Mouse (Mus musculus): ENCODE measurements around the gene Miip.

The Miip gene

DNA sequence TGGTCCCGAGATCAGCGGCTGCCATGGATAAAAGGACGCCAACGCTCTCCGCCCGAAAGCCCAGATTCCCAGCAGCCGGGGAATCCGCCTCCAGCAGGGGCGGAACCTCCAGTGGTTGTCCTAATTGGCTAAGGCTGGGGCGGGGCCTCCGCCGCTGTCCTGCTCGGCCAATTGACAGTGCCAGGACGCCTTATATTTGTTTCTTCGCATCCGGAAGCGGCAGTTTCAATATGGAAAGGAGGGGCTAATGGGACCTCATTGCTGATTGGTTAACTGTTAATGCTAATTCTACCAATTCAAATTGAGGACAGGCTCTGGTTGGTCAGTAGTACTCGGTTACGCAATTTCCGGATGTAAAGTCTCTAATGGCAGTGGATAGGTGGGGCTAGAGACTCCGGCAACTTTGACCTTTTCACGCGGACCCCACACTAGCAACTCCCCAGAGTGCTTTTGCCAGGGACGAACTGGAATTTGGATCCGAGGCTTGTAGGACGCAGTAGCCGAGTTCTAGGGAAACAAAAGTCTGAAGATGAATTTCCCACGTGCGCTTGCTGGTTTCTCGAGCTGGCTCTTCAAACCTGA is at the start of gene Miip, which contains the start of gene Fv1:
TSS of gene Miip (minus strand) at position 367 of the 582 bp plus-strand sequence.
TSS of gene Fv1 (plus strand) at position 530 of the 582 bp plus-strand sequence.
- DNase-seq (ENCODE audit: low spot score), result peak; percentile 97

DNA sequence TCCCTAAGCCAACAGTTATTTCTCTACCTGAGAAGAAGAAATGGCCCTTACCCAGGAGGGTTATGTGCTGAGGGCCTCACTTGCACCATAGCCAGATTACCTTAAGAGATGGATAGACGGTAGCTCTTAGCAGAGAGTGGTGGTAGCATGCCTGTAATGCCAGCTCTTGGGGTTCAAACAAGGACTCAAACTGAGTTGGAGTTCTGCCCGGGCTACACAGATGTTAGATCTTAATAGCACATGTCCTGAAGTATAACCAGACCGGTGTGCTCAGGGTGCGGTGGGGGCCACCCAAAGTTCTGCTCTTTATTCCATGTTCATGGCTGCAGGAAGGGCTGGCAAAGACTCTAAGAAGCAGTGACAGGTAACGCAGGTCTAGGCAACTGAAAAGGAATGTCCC is 40.9 kb upstream of the Miip start:
- DNase-seq (ENCODE audit: low spot score), result no peak

- DNase-seq (ENCODE audit: low spot score), result no peak
Measured at GRCm38 (mm10) chr4:147906230-147906629, 37.6 kb upstream of the Miip start.

- DNase-seq (ENCODE audit: low spot score), result no peak
Measured at GRCm38 (mm10) chr4:147905090-147905659, 36.6 kb upstream of the Miip start.

GRCm38 (mm10) chr4:147904313-147905089 is 35.9 kb upstream of the Miip start, which contains the start of gene Mfn2:
TSS of gene Mfn2 (minus strand) at chr4:147904704.
- DNase-seq (ENCODE audit: low spot score), result peak; percentile 90

GRCm38 (mm10) chr4:147903601-147904000 is 35.0 kb upstream of the Miip start:
- DNase-seq (ENCODE audit: low spot score), result no peak

DNA sequence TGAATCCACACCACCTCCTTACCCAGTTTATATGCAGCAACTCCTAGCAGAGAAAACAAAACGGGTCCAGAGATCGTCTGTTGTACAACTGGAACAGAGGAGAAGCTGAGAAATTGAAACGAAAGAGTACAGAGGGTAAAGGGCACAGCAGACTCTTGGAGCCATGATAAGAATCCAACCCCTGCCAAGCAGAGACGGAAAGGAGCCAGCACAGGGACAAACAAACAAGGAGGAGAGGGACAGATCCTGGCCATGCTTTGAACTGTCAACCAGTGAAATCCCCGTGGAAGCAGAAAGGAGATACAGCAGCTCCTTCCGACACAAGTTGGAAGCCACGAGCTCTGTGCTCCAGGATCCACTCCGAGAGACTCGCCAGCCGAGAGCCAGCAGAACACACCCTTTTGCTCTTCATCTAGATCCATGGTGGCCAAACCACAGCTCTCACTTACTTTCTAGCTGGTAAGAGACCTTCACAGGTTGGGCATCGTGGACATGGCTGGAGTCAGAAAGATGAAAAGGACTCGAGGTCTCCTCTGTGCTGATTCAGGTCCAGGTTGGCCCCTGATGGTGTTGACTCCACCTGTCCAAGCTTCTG is 34.4 kb upstream of the Miip start:
- no peak for DNase-seq (ENCODE audit: low spot score)

DNA sequence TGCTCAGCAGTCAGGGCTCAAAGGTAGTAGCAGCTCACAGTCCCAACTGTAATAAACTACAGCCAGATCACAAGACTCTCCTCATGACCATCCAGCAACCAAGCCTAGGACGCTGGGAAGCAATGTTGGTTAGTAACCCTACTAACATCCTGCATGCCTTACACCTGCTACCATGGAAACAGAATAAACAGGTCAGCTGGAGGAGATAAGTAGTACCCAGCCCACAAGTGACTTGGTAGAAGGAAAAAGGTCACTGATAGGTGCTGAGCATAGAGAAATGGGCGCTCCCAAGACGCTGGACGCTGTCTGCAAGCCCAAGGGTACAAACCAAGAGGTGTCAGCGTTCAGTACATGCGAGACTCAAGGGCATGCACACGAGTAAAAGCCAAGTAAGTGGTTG is 31.8 kb upstream of the Miip start:
- no peak for DNase-seq (ENCODE audit: low spot score)

DNA sequence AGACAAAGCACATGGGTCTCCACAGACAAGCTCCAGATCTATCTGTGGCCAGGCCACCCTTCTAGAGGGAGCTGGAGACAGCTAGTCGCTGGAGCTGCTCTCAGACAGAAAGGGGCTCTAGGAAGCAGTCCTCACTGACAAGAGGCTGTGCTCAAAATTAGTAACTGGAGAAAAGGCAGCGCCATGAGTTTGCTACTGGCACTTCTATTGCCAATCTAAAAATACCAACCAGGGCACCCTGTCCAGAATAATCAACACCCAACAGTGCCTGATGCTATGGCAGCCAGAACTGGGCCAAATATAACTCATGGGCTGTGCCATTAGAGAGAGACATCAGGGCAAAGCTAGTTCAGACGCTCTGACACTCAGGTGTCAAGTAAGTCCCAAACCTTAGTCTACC is 28.7 kb upstream of the Miip start:
- DNase-seq (ENCODE audit: low spot score), result no peak

- DNase-seq (ENCODE audit: low spot score), result no peak
Measured at GRCm38 (mm10) chr4:147896411-147896810, 27.8 kb upstream of the Miip start.

DNA sequence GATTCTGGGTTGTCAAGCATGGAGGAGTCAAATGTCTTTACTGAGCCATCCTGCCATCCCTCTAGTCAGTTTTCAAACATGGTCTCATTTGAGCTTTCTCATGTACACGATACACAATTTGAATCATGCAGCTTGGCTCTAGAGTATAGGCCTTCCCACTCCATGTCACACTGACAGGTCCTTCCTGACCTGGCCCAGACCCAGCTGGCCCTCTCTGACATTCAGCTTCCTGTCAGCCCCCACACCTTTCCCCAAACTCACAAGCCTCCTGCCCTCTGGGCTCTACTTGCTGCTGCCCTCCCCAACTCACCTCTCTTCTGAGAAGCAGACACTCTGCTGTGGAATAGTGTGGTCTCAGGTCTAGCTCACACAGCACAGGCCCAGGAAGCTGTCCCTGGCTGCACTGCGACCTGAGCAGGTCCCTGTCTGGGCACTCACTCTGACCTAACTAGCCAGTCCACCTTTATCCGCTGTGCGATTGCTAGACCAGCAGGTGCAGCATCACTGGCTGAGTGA is 27.3 kb upstream of the Miip start:
- DNase-seq (ENCODE audit: low spot score), result no peak

DNA sequence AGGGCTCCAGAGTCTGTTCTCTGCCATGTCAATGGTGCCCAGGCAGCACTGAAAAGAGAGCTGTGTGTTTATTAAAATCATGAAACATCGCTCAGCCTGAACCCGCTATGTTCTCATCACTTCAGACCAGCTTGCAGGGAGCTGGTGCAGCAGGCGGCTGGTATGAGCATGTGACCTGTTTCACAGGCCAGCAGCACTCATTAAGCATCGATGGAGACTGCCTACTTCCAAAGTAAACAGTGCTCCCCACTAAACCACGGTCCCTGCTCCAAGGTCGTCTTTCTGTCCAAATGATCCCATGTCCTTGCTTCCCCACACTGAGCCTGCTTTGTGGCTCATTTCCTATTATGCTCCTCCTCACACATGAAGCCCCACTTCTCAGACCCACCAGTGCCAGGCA is 21.7 kb upstream of the Miip start:
- DNase-seq (ENCODE audit: low spot score), result no peak

DNA sequence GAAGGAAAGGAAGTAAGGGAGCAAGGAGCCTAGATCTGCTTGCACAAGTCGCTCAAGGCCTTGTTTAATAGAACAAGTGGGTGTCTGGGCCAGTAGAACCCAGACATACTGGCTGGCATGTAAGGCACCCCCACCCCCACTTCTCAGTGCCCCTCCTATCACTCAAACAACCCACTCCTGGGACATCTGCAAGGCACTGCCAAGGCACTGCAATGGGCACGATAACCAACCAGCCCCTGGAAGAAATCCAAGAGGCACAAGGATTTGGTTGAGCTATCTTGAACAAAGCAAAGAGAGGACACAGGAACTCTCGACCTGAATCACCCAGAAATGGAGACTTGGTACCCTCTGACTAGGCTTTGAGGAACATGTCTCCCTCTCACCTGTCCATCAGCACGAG is 19.6 kb upstream of the Miip start:
- no peak for DNase-seq (ENCODE audit: low spot score)

GRCm38 (mm10) chr4:147887277-147887676 is 18.7 kb upstream of the Miip start:
- DNase-seq (ENCODE audit: low spot score), result no peak

DNA sequence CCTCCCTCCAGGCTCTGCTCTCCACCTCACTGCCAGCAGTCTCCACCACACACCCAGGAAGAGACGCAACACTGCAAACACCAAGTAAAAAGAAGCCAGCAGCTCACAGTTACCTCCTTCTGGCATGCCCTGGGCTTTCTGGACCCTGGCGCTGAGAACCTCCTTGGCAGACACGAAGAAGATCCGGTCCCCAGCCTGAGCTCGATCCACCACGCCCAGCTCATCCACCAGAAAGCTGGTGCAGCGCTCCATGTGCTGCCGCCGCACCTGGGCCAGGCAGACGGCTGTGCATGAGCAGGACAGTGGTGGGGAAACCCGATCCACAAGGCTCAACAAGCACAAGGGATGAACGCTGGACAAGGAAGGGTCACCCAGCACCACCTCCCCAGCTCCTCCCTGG is 17.5 kb upstream of the Miip start:
- DNase-seq (ENCODE audit: low spot score), result no peak

GRCm38 (mm10) chr4:147884138-147884537 is 15.5 kb upstream of the Miip start:
- DNase-seq (ENCODE audit: low spot score), result no peak

GRCm38 (mm10) chr4:147883041-147883440 is 14.4 kb upstream of the Miip start:
- DNase-seq (ENCODE audit: low spot score), result no peak

GRCm38 (mm10) chr4:147881792-147882191 is 13.2 kb upstream of the Miip start:
- no peak for DNase-seq (ENCODE audit: low spot score)

DNA sequence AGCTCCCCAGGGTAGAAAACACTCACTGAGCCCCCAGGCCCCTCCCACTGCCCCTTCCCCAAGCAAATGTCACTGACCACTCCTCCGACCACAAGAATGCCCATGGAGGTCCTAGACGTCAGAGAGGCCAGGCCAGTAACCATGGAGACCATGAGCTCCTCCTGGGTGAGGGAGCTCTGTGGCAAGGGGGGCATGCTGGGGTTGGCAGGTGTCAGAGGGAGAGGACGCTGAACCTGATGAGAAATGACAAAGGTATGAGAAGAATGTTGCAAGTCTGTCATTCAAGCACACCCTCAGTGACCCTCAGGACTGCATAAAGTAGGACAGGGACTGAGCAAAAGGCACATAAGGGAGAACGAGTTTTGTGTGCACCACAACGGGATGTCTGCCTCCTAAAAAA is 11.2 kb upstream of the Miip start:
- DNase-seq (ENCODE audit: low spot score), result no peak

GRCm38 (mm10) chr4:147879456-147879855 is 10.8 kb upstream of the Miip start:
- no peak for DNase-seq (ENCODE audit: low spot score)

GRCm38 (mm10) chr4:147878537-147878936 is 9.9 kb upstream of the Miip start:
- no peak for DNase-seq (ENCODE audit: low spot score)

DNA sequence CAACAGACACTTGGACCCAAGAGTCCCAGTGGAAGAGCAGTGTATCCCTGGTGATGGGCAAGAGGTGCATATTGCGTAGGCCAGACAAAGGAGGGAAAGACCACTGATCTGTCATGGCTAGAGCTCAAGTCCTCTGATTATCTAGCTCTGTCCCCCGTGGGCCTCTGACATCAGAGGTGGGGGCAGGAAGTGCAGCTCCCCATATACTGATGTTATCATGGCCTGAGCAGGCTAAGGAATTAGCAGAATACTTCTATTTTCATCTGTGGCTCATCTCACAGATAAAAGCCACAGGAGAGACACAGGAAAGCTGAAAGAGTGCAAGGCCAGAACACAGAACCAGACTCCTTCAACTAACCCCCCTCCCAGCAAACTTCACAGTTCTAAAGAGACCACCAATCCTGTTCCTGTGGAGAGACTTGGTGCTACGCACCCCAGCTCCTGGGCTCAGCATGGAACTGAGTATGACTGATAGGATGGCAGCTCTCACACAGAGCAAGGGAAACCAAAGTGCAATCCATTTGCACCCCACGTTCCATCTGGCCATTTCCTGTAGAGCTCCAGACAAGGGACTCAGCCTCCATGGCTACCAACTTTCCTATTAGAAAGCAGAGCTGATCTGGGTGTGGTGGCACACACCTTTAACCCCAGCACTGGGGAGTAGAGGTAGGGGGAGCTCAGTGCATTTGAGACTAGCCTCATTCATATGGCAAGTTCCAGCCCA is 7.4 kb upstream of the Miip start:
- no peak for DNase-seq (ENCODE audit: low spot score)

All from left cerebral cortex, adult 11 months (tissue).